Mouse (Mus musculus): ENCODE measurements around the gene Scn10a. TPM values are rescaled to one million over a fixed set of nuclear protein-coding genes. Genes with fewer than 3 reads are reported as not detected.

Scn10a gene
- not detected for total RNA-seq (2021)
- long read RNA-seq, experiment 1 = 0 reads
- long read RNA-seq, experiment 2 = 0 reads

DNA sequence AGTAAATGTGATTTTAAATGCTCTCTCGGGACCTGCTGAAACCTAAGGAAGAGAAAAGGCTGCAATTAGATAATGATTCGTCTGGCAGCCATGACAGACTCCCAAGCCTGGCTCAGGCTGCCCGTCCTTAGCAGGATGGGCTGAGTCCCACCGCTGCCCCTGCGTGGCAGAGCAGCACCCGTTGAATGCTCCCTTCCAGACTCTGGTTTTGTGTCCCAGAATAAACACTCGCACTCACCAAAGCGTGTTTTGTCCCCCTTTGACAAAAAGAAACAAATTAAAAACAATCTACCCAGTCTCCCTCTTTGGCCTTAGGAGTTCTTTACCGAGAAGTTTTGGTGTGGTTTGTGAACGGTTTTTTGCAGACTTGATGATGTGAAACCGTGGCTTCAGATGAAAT, at the start of gene Scn10a:
Gene Scn10a (minus strand): TSS at position 101 of the 400 bp plus-strand sequence.
- Histone ChIP-seq H3K27ac (no peak within 1 kb of the TSS), H3K4me3 (no peak within 1 kb of the TSS)
- no peak for DNase-seq
- intact Hi-C loops (cut with DNase I) = no loop called here
- no peak for TF ChIP-seq CTCF (IDR thresholded peaks at IDR 0.05)

GRCm38 (mm10) chr9:119768585-119768984, 49.5 kb upstream of the Scn10a start:
- no peak for DNase-seq
- Histone ChIP-seq H3K4me3 (no peak overlapping the region), H3K27ac (no peak overlapping the region)
- TF ChIP-seq CTCF (IDR thresholded peaks at IDR 0.05) = peak; percentile 61
- intact Hi-C loops (cut with DNase I) = no loop called here

- TF ChIP-seq CTCF (IDR thresholded peaks at IDR 0.05) = peak; percentile 11; the same call in 1 of the 2 replicates
- no peak for DNase-seq
- Histone ChIP-seq H3K27ac (no peak overlapping the region), H3K4me3 (no peak overlapping the region)
- intact Hi-C loops (cut with DNase I) = no loop called here
These were observed 41.1 kb upstream of the Scn10a start for GRCm38 (mm10) chr9:119760226-119760625.

DNA sequence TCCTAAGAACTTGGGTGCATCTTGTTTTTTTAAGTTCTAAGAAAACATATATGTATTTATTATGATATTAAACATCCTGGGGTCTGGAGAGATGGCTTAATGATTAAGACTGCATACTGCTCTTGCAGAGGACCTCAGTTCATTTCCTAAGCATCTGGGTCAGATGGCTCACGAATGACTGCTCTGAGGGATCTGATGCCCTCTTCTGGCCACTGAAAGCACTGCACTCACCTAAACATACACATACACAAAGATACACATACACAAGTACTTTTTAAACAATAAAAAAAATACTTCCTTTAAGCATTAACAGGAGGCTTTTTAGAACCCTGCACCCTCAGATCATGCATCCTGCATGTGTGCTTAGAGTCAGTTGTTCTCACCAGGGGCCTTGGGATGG, 40.3 kb upstream of the Scn10a start:
- intact Hi-C loops (cut with DNase I) = loop anchor here (10.0 kb wide), 1 partner anchor 295 kb away; no protein-coding TSS in a partner anchor
- DNase-seq = no peak
- 0 out of 2 replicates have a peak, but pooled peaks have one; percentile 3 for TF ChIP-seq CTCF (IDR thresholded peaks at IDR 0.05)
- Histone ChIP-seq H3K27ac (no peak overlapping the region), H3K4me3 (no peak overlapping the region)

DNA sequence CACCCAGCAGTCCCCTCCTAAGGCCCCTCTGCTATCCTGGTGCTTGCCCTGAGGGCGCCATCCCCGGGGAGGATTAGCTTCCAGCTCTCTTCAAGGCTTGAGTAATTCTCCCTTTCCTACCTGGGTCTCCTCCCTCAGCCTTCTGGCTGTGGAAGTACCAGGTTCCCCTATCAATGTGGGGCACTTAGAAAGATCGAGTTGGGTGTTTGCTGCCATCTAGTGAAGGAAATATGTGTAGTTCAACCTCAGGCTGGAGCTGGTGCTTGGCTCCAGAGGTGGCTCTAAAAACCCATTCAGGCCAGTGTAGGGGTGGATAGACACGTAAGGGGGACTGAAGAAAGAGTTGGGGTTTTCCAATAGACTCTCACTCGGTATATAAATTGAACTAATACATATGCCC, 32.4 kb upstream of the Scn10a start:
- no peak overlapping the region for H3K4me3 ChIP-seq
- no peak overlapping the region for H3K27ac ChIP-seq
- TF ChIP-seq CTCF (IDR thresholded peaks at IDR 0.05) = peak; percentile 42
- DNase-seq = no peak
- intact Hi-C loops (cut with DNase I) = loop anchor here (10.0 kb wide), 1 partner anchor 287 kb away; no protein-coding TSS in a partner anchor

GRCm38 (mm10) chr9:119749112-119749511, 30.0 kb upstream of the Scn10a start:
- TF ChIP-seq CTCF (IDR thresholded peaks at IDR 0.05) = no peak
- H3K4me3 ChIP-seq = no peak overlapping the region
- intact Hi-C loops (cut with DNase I) = no loop called here
- DNase-seq = no peak
- no peak overlapping the region for H3K27ac ChIP-seq

DNA sequence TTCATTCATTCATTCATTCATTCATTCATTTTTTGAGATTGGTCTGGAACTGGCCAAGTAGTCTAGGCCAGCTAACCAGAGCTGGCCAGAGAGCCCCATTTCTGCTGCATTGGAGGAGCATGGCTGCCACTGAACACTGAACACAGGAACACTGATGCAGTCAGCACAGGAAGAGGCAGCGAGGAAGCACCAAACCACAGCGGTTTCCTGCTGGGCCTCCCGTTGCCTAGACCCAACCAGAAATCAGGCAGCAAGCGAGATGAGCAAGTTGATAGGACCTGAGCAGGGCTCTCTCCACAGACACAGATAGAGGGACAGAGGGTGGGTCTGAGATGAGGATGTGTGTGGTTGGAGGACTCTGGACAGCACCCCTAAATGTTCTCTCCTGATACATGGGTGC, 24.8 kb upstream of the Scn10a start:
- DNase-seq = no peak
- no peak for TF ChIP-seq CTCF (IDR thresholded peaks at IDR 0.05)
- Histone ChIP-seq H3K4me3 (no peak overlapping the region), H3K27ac (no peak overlapping the region)
- intact Hi-C loops (cut with DNase I) = no loop called here

- no peak for TF ChIP-seq CTCF (IDR thresholded peaks at IDR 0.05)
- no peak overlapping the region for H3K27ac ChIP-seq
- intact Hi-C loops (cut with DNase I) = no loop called here
These were observed 24.2 kb upstream of the Scn10a start for GRCm38 (mm10) chr9:119743312-119743711.

DNA sequence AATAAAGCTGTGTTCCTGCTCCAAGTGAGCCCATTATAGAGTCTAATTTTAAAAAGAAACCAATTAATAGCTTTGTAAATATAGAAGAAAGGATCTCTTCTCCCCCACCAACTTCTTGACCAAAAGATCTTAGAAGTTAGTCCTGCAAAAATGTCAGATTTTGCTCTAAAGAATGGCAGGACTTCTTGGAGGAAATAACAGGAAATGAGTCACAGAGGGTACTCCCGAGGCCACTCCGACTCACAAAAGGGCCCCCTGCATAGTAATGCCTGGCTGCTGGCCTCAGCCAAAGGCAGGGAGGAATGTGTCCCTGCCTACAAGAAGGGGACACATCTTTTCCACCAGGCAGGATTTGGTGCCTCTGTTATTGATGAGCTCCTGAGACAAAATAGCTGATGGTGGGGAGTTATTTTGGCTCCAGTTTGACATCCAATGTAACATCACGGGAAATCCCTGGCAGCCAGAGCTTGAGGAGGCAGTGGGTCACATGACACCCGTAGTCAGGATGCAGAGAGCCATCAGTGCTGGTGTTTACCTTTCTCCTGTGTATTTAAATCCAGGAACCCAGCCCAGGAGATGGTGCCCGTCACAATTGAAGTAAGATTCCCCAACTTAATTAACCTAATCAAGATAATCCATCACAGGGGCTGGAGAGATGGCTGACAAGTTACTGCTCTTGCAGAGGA, 22.1 kb upstream of the Scn10a start:
- TF ChIP-seq CTCF (IDR thresholded peaks at IDR 0.05) = no peak
- intact Hi-C loops (cut with DNase I) = no loop called here

More at GRCm38 (mm10) chr9:119743312-119743711, 24.2 kb upstream of the Scn10a start:
- no peak overlapping the region for H3K4me3 ChIP-seq
- DNase-seq = no peak

DNA sequence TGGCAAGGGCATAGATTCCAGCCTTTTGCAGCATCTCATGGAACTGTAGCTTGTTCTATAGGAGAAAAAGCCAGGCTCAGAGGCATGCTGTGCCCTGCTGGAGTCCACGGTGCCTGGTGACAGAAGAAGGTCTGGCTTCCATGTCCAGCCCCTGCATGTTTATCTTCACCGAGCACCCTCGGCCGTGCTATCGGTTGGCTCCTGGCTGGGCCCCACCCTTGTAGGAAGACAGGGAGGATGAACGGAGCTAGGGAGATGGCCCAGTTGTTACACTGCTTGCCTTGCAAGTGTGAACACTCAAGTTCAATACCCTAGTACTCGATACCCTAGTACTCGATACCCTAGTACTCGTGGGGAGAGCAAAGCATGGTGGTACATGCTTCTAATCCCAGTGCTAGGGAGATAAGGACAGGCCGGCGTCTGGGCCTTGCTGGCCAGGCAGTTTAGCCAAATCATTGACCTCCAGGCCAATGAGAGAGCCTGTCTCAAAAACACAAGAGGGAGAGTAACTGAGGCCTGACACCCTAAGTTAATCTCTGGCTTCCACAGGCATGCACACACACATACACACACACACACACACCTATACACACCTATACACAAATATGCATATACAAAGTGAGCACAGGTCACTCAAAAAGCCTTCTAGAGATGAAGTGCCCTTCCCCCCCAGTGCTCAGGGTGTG, 9.4 kb upstream of the Scn10a start:
- Histone ChIP-seq H3K27ac (no peak overlapping the region), H3K4me3 (no peak overlapping the region)
- intact Hi-C loops (cut with DNase I) = no loop called here
- DNase-seq = no peak
- TF ChIP-seq CTCF (IDR thresholded peaks at IDR 0.05) = no peak

More for the DNA sequence above, 22.1 kb upstream of the Scn10a start:
- Histone ChIP-seq H3K27ac (no peak overlapping the region), H3K4me3 (no peak overlapping the region)
- no peak for DNase-seq

DNA sequence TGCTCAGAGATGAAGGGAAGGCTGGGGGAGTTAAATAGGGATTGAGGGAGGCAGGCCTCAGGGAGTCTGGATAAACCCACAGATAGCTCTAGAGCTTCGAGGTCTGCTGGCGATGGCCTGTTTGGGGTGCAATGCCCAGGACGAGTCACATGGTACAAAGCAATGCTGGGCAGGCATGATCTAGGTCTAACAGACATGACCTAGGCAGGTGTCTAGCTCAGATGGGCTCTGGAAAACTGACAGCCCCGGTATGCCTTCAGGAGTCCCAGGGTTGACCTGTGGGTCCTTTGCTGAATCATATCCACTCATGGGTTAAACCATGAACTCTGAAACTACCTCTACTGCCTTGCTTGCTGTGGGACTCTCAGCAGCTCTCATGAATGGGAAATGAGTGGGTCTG, 7.9 kb upstream of the Scn10a start:
- no peak for TF ChIP-seq CTCF (IDR thresholded peaks at IDR 0.05)
- H3K27ac ChIP-seq = no peak overlapping the region
- DNase-seq = no peak
- intact Hi-C loops (cut with DNase I) = no loop called here
- H3K4me3 ChIP-seq = no peak overlapping the region

DNA sequence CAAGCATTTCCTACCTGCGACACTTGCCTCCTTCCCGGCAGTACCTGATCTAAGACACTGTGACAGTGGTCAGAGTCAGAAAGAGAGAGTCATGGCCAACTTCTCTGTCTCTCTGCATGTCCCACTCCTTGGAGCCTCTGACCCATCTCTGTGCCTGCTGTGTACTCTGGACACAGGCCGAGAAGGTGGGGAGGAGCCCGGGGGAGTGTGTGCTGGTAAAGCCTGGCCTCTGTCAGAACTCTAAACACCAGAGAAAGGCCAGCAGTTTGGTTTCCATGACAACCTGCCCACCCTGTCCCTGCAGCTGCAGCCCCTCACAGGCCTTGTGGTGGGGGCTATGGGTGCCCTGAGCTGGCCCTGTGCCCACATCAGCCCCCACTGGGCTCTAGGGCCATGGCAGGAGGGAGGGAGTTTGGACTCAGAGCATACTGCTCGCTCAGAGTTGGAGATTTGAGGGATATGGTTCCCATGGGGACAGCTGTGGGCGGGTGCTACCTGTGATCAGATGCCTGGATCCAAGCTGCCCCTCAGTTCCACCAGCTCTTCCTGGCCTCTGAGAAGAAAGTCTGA, 6.3 kb upstream of the Scn10a start:
- no peak for TF ChIP-seq CTCF (IDR thresholded peaks at IDR 0.05)
- Histone ChIP-seq H3K27ac (no peak overlapping the region), H3K4me3 (no peak overlapping the region)
- intact Hi-C loops (cut with DNase I) = no loop called here
- no peak for DNase-seq

GRCm38 (mm10) chr9:119706700-119707099, 12.4 kb downstream of the Scn10a start:
- H3K4me3 ChIP-seq = no peak overlapping the region
- DNase-seq = peak; percentile 26
- H3K27ac ChIP-seq = no peak overlapping the region
- intact Hi-C loops (cut with DNase I) = no loop called here
- TF ChIP-seq CTCF (IDR thresholded peaks at IDR 0.05) = no peak
